Mouse (Mus musculus) heart, postnatal 0 days (tissue): ENCODE results near the gene Col4a2. TPM values are rescaled to one million over a fixed set of nuclear protein-coding genes. Genes with fewer than 3 reads are reported as not detected.
A peak's percentile ranks its signal among the peaks of the same experiment; 100 is the strongest.

Source experiments
- ATAC-seq: fragments of 200-750 bp; cut with Nextera tagmentation; 2 replicates; pipeline ENCODE4 v1.8.0; 2017; ENCODE audit warnings: low read depth, moderate number of reproducible peaks, moderate library complexity; ENCODE audit not compliant: insufficient read depth
- DNase-seq: peaks from one replicate; pipeline ENCODE4 v3.0.0-alpha.2; 2016; ENCODE audit warnings: low spot score
- H3K27ac ChIP-seq: fragments of 300-500 bp; sonication (generic); 2 replicates; pipeline ENCODE4 v1.5.1; 2014; ENCODE audit warnings: low read depth, mild to moderate bottlenecking
- H3K27me3 ChIP-seq: fragments of 300-500 bp; sonication (generic); 2 replicates; pipeline ENCODE4 v1.6.1; 2014; ENCODE audit warnings: low read length, mixed read lengths; ENCODE audit not compliant: control insufficient read depth, insufficient read depth
- H3K36me3 ChIP-seq: fragments of 300-500 bp; sonication (generic); replicated peaks from 2 replicates; pipeline ENCODE4 v1.6.1; 2014; ENCODE audit warnings: low read length, mixed read lengths; ENCODE audit not compliant: control insufficient read depth, insufficient read depth
- H3K4me1 ChIP-seq: fragments of 300-500 bp; sonication (generic); 2 replicates; pipeline ENCODE4 v1.6.1; 2014; ENCODE audit warnings: antibody characterized with exemption; ENCODE audit not compliant: control insufficient read depth, insufficient read depth
- H3K4me2 ChIP-seq: fragments of 300-500 bp; sonication (generic); 2 replicates; pipeline ENCODE4 v1.6.1; 2014; ENCODE audit warnings: low read depth, mild to moderate bottlenecking, low read length, moderate library complexity
- H3K4me3 ChIP-seq: fragments of 300-500 bp; sonication (generic); 2 replicates; pipeline ENCODE4 v1.5.1; 2014; ENCODE audit warnings: low read depth, low read length
- H3K9ac ChIP-seq: fragments of 300-500 bp; sonication (generic); replicated peaks from 2 replicates; pipeline ENCODE4 v1.6.1; 2014; ENCODE audit warnings: low read depth, low read length, mixed read lengths
- H3K9me3 ChIP-seq: fragments of 300-500 bp; sonication (generic); replicated peaks from 2 replicates; pipeline ENCODE4 v1.6.1; 2016; ENCODE audit warnings: low read length; ENCODE audit not compliant: control insufficient read depth
- CTCF ChIP-seq: IDR thresholded peaks from 2 replicates; pipeline ENCODE4 v1.5.1; 2016; ENCODE audit warnings: antibody characterized with exemption, control low read depth, low read depth
- EP300 ChIP-seq: IDR thresholded peaks from 2 replicates; pipeline ENCODE4 v1.6.1; 2016; ENCODE audit warnings: antibody characterized with exemption, low read depth
- WGBS: fragments of 180-500 bp; shearing (Covaris S2); extraction: QIAGEN DNeasy Blood & Tissue Kit; methylation state at CpG from one replicate; pipeline ENCODE4 v1.1.7; 2014; 5-methylcytosine and 5-hydroxymethylcytosine counted together
- polyA plus RNA-seq: library from polyadenylated mRNA; unstranded; fragments of >200 nt; fragmentation: Nextera tagmentation; extraction: Ambion mirVana; gene quantifications from 2 replicates; pipeline ENCODE4 v1.2.1, GENCODE M21; 2015
- total RNA-seq: library from RNA; depleted of rRNA; stranded (reverse); fragments of >200 nt; gene quantifications from 2 replicates; pipeline ENCODE4 v1.2.3, GENCODE M21; 2014; ENCODE audit warnings: low replicate concordance

Gene Col4a2
- total and polyA plus RNA-seq, 2 experiments from 2014 or later, result 98.5 to 315 TPM

GRCm38 (mm10) chr8:11304027-11304601, 8.5 kb upstream of the Col4a2 start:
- ATAC-seq (no peak), DNase-seq (no peak)
- 70% methylated on average over 6 of the region's 6 CpGs for WGBS
- H3K4me1 ChIP-seq, result peaks cover 40% of the 10 kb centered on the region
- H3K27ac ChIP-seq, result no peak overlapping the region
- H3K9me3 ChIP-seq, result no peaks in the 10 kb centered on the region
- TF ChIP-seq EP300 (no peak), CTCF (no peak)
- H3K4me3 ChIP-seq, result no peak overlapping the region
- H3K36me3 ChIP-seq, result peaks cover 32% of the 10 kb centered on the region
- no peaks in the 10 kb centered on the region for H3K27me3 ChIP-seq
- no peak overlapping the region for H3K4me2 ChIP-seq
- no peak overlapping the region for H3K9ac ChIP-seq

- 88% methylated on average over 1 of the region's 1 CpGs for WGBS
- Histone ChIP-seq H3K36me3 (peaks cover 27% of the 10 kb centered on the region), H3K27ac (no peak overlapping the region), H3K4me2 (no peak overlapping the region), H3K9me3 (no peaks in the 10 kb centered on the region), H3K4me1 (peaks cover 37% of the 10 kb centered on the region), H3K27me3 (no peaks in the 10 kb centered on the region), H3K9ac (no peak overlapping the region), H3K4me3 (no peak overlapping the region)
- TF ChIP-seq EP300, result no peak
- no peak for TF ChIP-seq CTCF
- no peak for DNase-seq
- ATAC-seq, result no peak
Measured at GRCm38 (mm10) chr8:11305539-11305938, 7.1 kb upstream of the Col4a2 start.

GRCm38 (mm10) chr8:11307451-11307850, 5.2 kb upstream of the Col4a2 start:
- WGBS, result 67% methylated on average over 7 of the region's 7 CpGs
- Histone ChIP-seq H3K27me3 (no peaks in the 10 kb centered on the region), H3K27ac (peak overlapping the region; percentile 40; the same call in 1 of the 2 replicates), H3K4me2 (0 out of 2 replicates have a peak overlapping the region, but pooled peaks have one; percentile 12), H3K9ac (no peak overlapping the region), H3K4me1 (peaks cover 40% of the 10 kb centered on the region), H3K36me3 (peaks cover 23% of the 10 kb centered on the region), H3K4me3 (no peak overlapping the region), H3K9me3 (no peaks in the 10 kb centered on the region)
- TF ChIP-seq CTCF, result no peak
- TF ChIP-seq EP300, result no peak
- ATAC-seq (no peak), DNase-seq (no peak)

GRCm38 (mm10) chr8:11308570-11308998, 4.0 kb upstream of the Col4a2 start:
- H3K27ac ChIP-seq, result peak overlapping the region; percentile 40
- H3K9ac ChIP-seq, result no peak overlapping the region
- 47% methylated on average over 7 of the region's 7 CpGs for WGBS
- TF ChIP-seq CTCF (no peak), EP300 (no peak)
- peaks cover 32% of the 10 kb centered on the region for H3K4me1 ChIP-seq
- peaks cover 17% of the 10 kb centered on the region for H3K36me3 ChIP-seq
- no peak for DNase-seq
- ATAC-seq, result no peak
- H3K9me3 ChIP-seq, result no peaks in the 10 kb centered on the region
- H3K27me3 ChIP-seq, result no peaks in the 10 kb centered on the region
- peak overlapping the region; percentile 75 for H3K4me2 ChIP-seq
- peak overlapping the region; percentile 83; the same call in 1 of the 2 replicates for H3K4me3 ChIP-seq

GRCm38 (mm10) chr8:11309226-11309625, 3.4 kb upstream of the Col4a2 start:
- peak overlapping the region; percentile 75 for H3K4me2 ChIP-seq
- no peaks in the 10 kb centered on the region for H3K9me3 ChIP-seq
- peak overlapping the region; percentile 40 for H3K27ac ChIP-seq
- ATAC-seq (no peak), DNase-seq (no peak)
- H3K4me1 ChIP-seq, result peaks cover 35% of the 10 kb centered on the region
- 0 out of 2 replicates have a peak overlapping the region, but pooled peaks have one; percentile 2 for H3K9ac ChIP-seq
- H3K36me3 ChIP-seq, result peaks cover 17% of the 10 kb centered on the region
- H3K4me3 ChIP-seq, result peak overlapping the region; percentile 83
- WGBS, result 29% methylated on average over 5 of the region's 5 CpGs
- no peak for TF ChIP-seq EP300
- TF ChIP-seq CTCF, result no peak
- no peaks in the 10 kb centered on the region for H3K27me3 ChIP-seq

GRCm38 (mm10) chr8:11310049-11310448, 2.6 kb upstream of the Col4a2 start:
- Histone ChIP-seq H3K4me3 (peak overlapping the region; percentile 83), H3K4me1 (peaks cover 43% of the 10 kb centered on the region), H3K9ac (0 out of 2 replicates have a peak overlapping the region, but pooled peaks have one; percentile 32), H3K9me3 (no peaks in the 10 kb centered on the region), H3K27ac (peak overlapping the region; percentile 40), H3K36me3 (peaks cover 17% of the 10 kb centered on the region), H3K4me2 (peak overlapping the region; percentile 75), H3K27me3 (no peaks in the 10 kb centered on the region)
- 44% methylated on average over 2 of the region's 2 CpGs for WGBS
- TF ChIP-seq CTCF (no peak), EP300 (no peak)
- ATAC-seq, result no peak
- no peak for DNase-seq
